Mouse (Mus musculus) heart, adult 2 months (tissue): ENCODE measurements around the gene Jmjd6.

Experiments used
- CTCF ChIP-seq: fragments of 200-600 bp; IDR thresholded peaks from 2 replicates; pipeline ENCODE4 v1.8.1; 2022; ENCODE audit warnings: antibody characterized with exemption, mild to moderate bottlenecking, moderate library complexity
- EP300 ChIP-seq: fragments of 200-500 bp; IDR thresholded peaks from 2 replicates; pipeline ENCODE4 v1.6.1; 2011; ENCODE audit warnings: low read depth, low read length, control low read depth; ENCODE audit not compliant: insufficient read depth
- POLR2A ChIP-seq: fragments of 200-500 bp; IDR thresholded peaks from 2 replicates; pipeline ENCODE4 v1.6.1; 2011; ENCODE audit warnings: mild to moderate bottlenecking, low read depth, low read length, control low read depth; ENCODE audit not compliant: insufficient read depth

GRCm38 (mm10) chr11:116823255-116823654, 20.0 kb downstream of the Jmjd6 start:
- TF ChIP-seq POLR2A (no peak), CTCF (no peak), EP300 (no peak)
